Mouse (Mus musculus) cerebellum, postnatal 14 days (tissue): Measurements from ENCODE around the gene Abca1.

ENCODE experiments used
- DNase-seq, 2 experiments: peaks; one replicate each; pipeline ENCODE4 v3.0.0; 2021; ENCODE audit warnings: mixed read lengths in 2 of 2

The Abca1 gene

GRCm38 (mm10) chr4:52986266-52986665 lies 173.4 kb downstream of the Abca1 start:
- peak; percentile 60 to 63 for DNase-seq

DNA sequence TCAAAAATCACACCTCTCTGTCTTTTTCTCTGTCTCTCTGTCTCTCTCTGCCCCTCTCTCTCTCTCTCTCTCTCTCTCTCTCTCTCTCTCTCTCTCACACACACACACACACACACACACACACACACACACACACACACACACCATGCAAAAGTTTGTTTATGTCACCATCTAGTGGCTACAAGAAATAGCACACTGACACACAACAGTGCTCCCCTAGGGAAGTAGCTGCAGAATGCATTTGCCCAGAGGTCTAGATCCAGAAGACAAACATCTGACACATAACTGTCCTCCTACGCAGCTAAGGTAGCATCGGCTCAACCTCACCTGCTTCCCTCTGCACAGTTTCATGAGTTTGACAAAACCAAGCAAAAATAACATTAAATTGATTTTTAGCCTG lies 174.5 kb downstream of the Abca1 start:
- peak; percentile 28 to 33 for DNase-seq
